Mouse (Mus musculus) CH12.LX (cell line): Measurements from ENCODE around the gene Rps25. TPM values are rescaled to one million over a fixed set of nuclear protein-coding genes. Genes with fewer than 3 reads are reported as not detected.
"Not testable (repeated sequence)": the region's sequence is repeated elsewhere in the genome, so short reads cannot be mapped to it uniquely, and the experiment has no call there.

Experiments
- DNase-seq: peaks from one replicate; pipeline ENCODE4 v3.0.0-alpha.2; 2013; ENCODE audit errors: extremely low read depth
- H3K27ac ChIP-seq: 2 replicates; pipeline ENCODE4 v1.5.1; 2012; ENCODE audit warnings: low read depth, mild to moderate bottlenecking, control low read depth, moderate library complexity; ENCODE audit not compliant: insufficient read depth
- H3K27me3 ChIP-seq: replicated peaks from 2 replicates; pipeline ENCODE3; 2012; ENCODE audit warnings: inconsistent platforms
- H3K36me3 ChIP-seq, 2 experiments: replicated peaks in 1 of 2; 2 replicates each; pipeline versions ENCODE3 to v1.6.1; 2012; ENCODE audit warnings: inconsistent platforms in 1 of 2, low read length in 1 of 2, mild to moderate bottlenecking in 1 of 2, mixed read lengths in 1 of 2, moderate library complexity in 1 of 2; ENCODE audit not compliant: control insufficient read depth in 1 of 2, insufficient read depth in 1 of 2
- H3K4me1 ChIP-seq, 2 experiments: 2 replicates each; pipeline ENCODE4 v1.6.1; 2012; ENCODE audit warnings: inconsistent platforms in 1 of 2, moderate library complexity in 1 of 2; ENCODE audit not compliant: insufficient read depth in 2 of 2, control insufficient read depth in 1 of 2
- H3K4me2 ChIP-seq: 2 replicates; pipeline ENCODE4 v1.6.1; 2012; ENCODE audit warnings: low read depth, mild to moderate bottlenecking, control low read depth; ENCODE audit not compliant: poor library complexity, insufficient read depth, severe bottlenecking
- H3K4me3 ChIP-seq, 3 experiments: fragments of 150-350 bp in 1 of 3; sonication (generic) in 1 of 3; replicated peaks in 1 of 3; 2 replicates each; pipeline versions ENCODE3 to v1.5.1; 2011 to 2012; ENCODE audit warnings: low read depth in 2 of 3, low read length in 2 of 3, mild to moderate bottlenecking in 2 of 3, moderate library complexity in 2 of 3, control low read depth in 1 of 3, improper control_type of control experiment in 1 of 3, inconsistent platforms in 1 of 3, mixed read lengths in 1 of 3; ENCODE audit not compliant: poor library complexity in 1 of 3
- H3K79me2 ChIP-seq: replicated peaks from 2 replicates; pipeline ENCODE4 v1.6.1; 2012; ENCODE audit warnings: mild to moderate bottlenecking, moderate library complexity; ENCODE audit not compliant: control insufficient read depth, poor library complexity, insufficient read depth, severe bottlenecking; ENCODE audit errors: extremely low read depth
- H3K9ac ChIP-seq: 2 replicates; pipeline ENCODE4 v1.6.1; 2012; ENCODE audit warnings: low read depth, mild to moderate bottlenecking, control low read depth, moderate library complexity; ENCODE audit not compliant: insufficient read depth
- H3K9me3 ChIP-seq: replicated peaks from 2 replicates; pipeline ENCODE3; 2012; ENCODE audit warnings: low read length, inconsistent platforms, mixed read lengths
- CHD1 ChIP-seq: IDR thresholded peaks from 2 replicates; pipeline ENCODE4 v1.6.1; 2012; ENCODE audit warnings: low read depth, low read length, improper control_type of control experiment, inconsistent platforms
- CHD2 ChIP-seq: IDR thresholded peaks from 2 replicates; pipeline ENCODE4 v1.6.1; 2011; ENCODE audit warnings: low read length, improper control_type of control experiment
- E2F4 ChIP-seq: IDR thresholded peaks from 2 replicates; pipeline ENCODE4 v1.6.1; 2011; ENCODE audit warnings: low read depth, low read length, improper control_type of control experiment; ENCODE audit not compliant: insufficient replicate concordance
- ELF1 ChIP-seq: IDR thresholded peaks from 2 replicates; pipeline ENCODE4 v1.6.1; 2014; ENCODE audit warnings: low read depth, mild to moderate bottlenecking, inconsistent platforms, low read length, improper control_type of control experiment
- HCFC1 ChIP-seq: IDR thresholded peaks from 2 replicates; pipeline ENCODE4 v1.6.1; 2012; ENCODE audit warnings: low read depth, mild to moderate bottlenecking, inconsistent platforms, low read length, improper control_type of control experiment
- MAX ChIP-seq: IDR thresholded peaks from 2 replicates; pipeline ENCODE4 v1.6.1; 2011; ENCODE audit warnings: low read length, improper control_type of control experiment
- MXI1 ChIP-seq: IDR thresholded peaks from 2 replicates; pipeline ENCODE4 v1.6.1; 2011; ENCODE audit warnings: mild to moderate bottlenecking, low read depth, low read length, improper control_type of control experiment
- MYC ChIP-seq: IDR thresholded peaks from 2 replicates; pipeline ENCODE4 v1.6.1; 2011; ENCODE audit warnings: low read depth, mild to moderate bottlenecking, improper control_type of control experiment, low read length
- NELFE ChIP-seq: IDR thresholded peaks from 2 replicates; pipeline ENCODE4 v1.6.1; 2011; ENCODE audit warnings: low read depth, low read length, improper control_type of control experiment
- POLR2A ChIP-seq: IDR thresholded peaks from 2 replicates; pipeline ENCODE4 v1.6.1; 2011; ENCODE audit warnings: low read depth, mild to moderate bottlenecking, improper control_type of control experiment, low read length
- POLR2AphosphoS2 ChIP-seq: IDR thresholded peaks from 2 replicates; pipeline ENCODE4 v1.6.1; 2011; ENCODE audit warnings: low read depth, low read length, improper control_type of control experiment
- TBP ChIP-seq: conservative IDR thresholded peaks from 2 replicates; pipeline ENCODE4 v1.6.1; 2011; ENCODE audit warnings: low read depth, low read length, improper control_type of control experiment
- ZMIZ1 ChIP-seq: IDR thresholded peaks from 2 replicates; pipeline ENCODE4 v1.6.1; 2012; ENCODE audit warnings: low read depth, mild to moderate bottlenecking, inconsistent platforms, low read length, improper control_type of control experiment
- dilution Hi-C: fragments of 300-500 bp; cut with MboI; formaldehyde crosslinking; loops from 2 replicates; pipeline ENCODE4 v1.14.3; 2020; ENCODE audit warnings: low sequenced_read_pairs; ENCODE audit not compliant: extremely low pct_unique_long_range_greater_than_20kb, extremely low pct_ligation_motif_present
- in situ Hi-C: fragments of 300-500 bp; cut with MboI; formaldehyde crosslinking; loops from 3 replicates; pipeline ENCODE4 v1.14.3; 2019; ENCODE audit warnings: low sequenced_read_pairs, low pct_ligation_motif_present, low pct_unique_long_range_greater_than_20kb, mixed read lengths
- polyA plus RNA-seq: library from polyadenylated mRNA; unstranded; fragments of >175 nt; gene quantifications from 2 replicates; pipeline ENCODE4 v1.2.1, GENCODE M21; 2012; ENCODE audit warnings: low read depth; ENCODE audit not compliant: insufficient read length
- total RNA-seq, 2 experiments: library from RNA; depleted of rRNA; stranded (reverse); fragments of 300-350 nt in 1 of 2; fragments of >200 nt in 1 of 2; gene quantifications; 2 replicates each; pipeline ENCODE4 v1.2.3; 2012 to 2014

The Rps25 gene
- total and polyA plus RNA-seq, 3 experiments = 2,535 to 3,378 (median 3,250) TPM

- Histone ChIP-seq H3K36me3 (peaks cover 55 to 71% of the 10 kb centered on the region in 2 experiments), H3K9ac (peak overlapping the region; percentile 95), H3K4me3 (peak overlapping the region; percentile 91 to 95 (median 95)), H3K9me3 (no peaks in the 10 kb centered on the region), H3K4me2 (no peak overlapping the region), H3K27me3 (no peaks in the 10 kb centered on the region), H3K79me2 (peaks cover 39% of the 10 kb centered on the region), H3K4me1 (peaks cover 11 to 54% of the 10 kb centered on the region in 2 experiments), H3K27ac (peak overlapping the region; percentile 72)
- in situ Hi-C loops (no loop called here), dilution Hi-C loops (no loop called here)
- TF ChIP-seq NELFE (peak; percentile 76; the same call in 1 of the 2 replicates), E2F4 (no peak), MXI1 (0 out of 2 replicates have a peak, but pooled peaks have one; percentile 20), MYC (peak; percentile 79; the same call in 1 of the 2 replicates), HCFC1 (no peak), MAX (peak; percentile 70)
- no peak for DNase-seq
These were observed 786 bp downstream of the Rps25 start for GRCm38 (mm10) chr9:44407752-44408097.

GRCm38 (mm10) chr9:44408693-44409092 is 1.8 kb downstream of the Rps25 start:
- peaks cover 39% of the 10 kb centered on the region for H3K79me2 ChIP-seq
- not testable (repeated sequence) for DNase-seq

GRCm38 (mm10) chr9:44410647-44411336 is 3.9 kb downstream of the Rps25 start:
- H3K4me2 ChIP-seq = no peak overlapping the region
- no peaks in the 10 kb centered on the region for H3K9me3 ChIP-seq
- no peak overlapping the region for H3K27ac ChIP-seq
- no peak for TF ChIP-seq ELF1
- TF ChIP-seq ZMIZ1 = peak; percentile 29; the same call in 1 of the 2 replicates
- peak; percentile 58 for TF ChIP-seq POLR2A
- 0 out of 2 replicates have a peak, but pooled peaks have one; percentile 35 for TF ChIP-seq CHD2
- no peak for TF ChIP-seq TBP
- DNase-seq = no peak
- no peak overlapping the region for H3K4me3 ChIP-seq
- dilution Hi-C loops (no loop called here), in situ Hi-C loops (no loop called here)
- H3K27me3 ChIP-seq = no peaks in the 10 kb centered on the region
- peaks cover 54 to 68% of the 10 kb centered on the region in 2 experiments for H3K36me3 ChIP-seq
- peaks cover 35% of the 10 kb centered on the region for H3K79me2 ChIP-seq
- H3K9ac ChIP-seq = no peak overlapping the region
- peaks cover 5 to 36% of the 10 kb centered on the region in 2 experiments; a peak in 3 of 4 replicates for H3K4me1 ChIP-seq

More at GRCm38 (mm10) chr9:44408693-44409092, 1.8 kb downstream of the Rps25 start:
- peak overlapping the region; percentile 95 for H3K9ac ChIP-seq
- H3K36me3 ChIP-seq = peaks cover 56 to 71% of the 10 kb centered on the region in 2 experiments
- TF ChIP-seq MYC (0 out of 2 replicates have a peak, but pooled peaks have one; percentile 30), MXI1 (0 out of 2 replicates have a peak, but pooled peaks have one; percentile 40), CHD1 (peak; percentile 67; the same call in 1 of the 2 replicates), POLR2AphosphoS2 (peak; percentile 76), ZMIZ1 (0 out of 2 replicates have a peak, but pooled peaks have one; percentile 46)
- in situ Hi-C loops, dilution Hi-C loops, H3K27me3 ChIP-seq, H3K9me3 ChIP-seq, H3K27ac ChIP-seq: not testable (repeated sequence)
- peaks cover 11 to 53% of the 10 kb centered on the region in 2 experiments for H3K4me1 ChIP-seq
- peak overlapping the region; percentile 91 to 95 (median 95) for H3K4me3 ChIP-seq
- peak overlapping the region; percentile 77 for H3K4me2 ChIP-seq
